Mouse (Mus musculus): ENCODE results near the gene Tmem198b.

Tmem198b gene

GRCm38 (mm10) chr10:128801981-128802495, 2.1 kb downstream of the Tmem198b start:
- CTCF ChIA-PET, result no interaction called here

- CTCF ChIA-PET, result no interaction called here
Measured at GRCm38 (mm10) chr10:128798676-128799075, 5.5 kb downstream of the Tmem198b start.

- CTCF ChIA-PET, result no interaction called here
Measured at GRCm38 (mm10) chr10:128795581-128795980, 8.6 kb downstream of the Tmem198b start.

- CTCF ChIA-PET, result no interaction called here
Measured at GRCm38 (mm10) chr10:128794391-128794790, 9.8 kb downstream of the Tmem198b start.

- CTCF ChIA-PET, result no interaction called here
Measured at GRCm38 (mm10) chr10:128793258-128793657, 10.9 kb downstream of the Tmem198b start.

GRCm38 (mm10) chr10:128792041-128792440, 12.1 kb downstream of the Tmem198b start:
- CTCF ChIA-PET, result interaction anchor here (0.6 kb wide), 2 partner anchors 44 to 91 kb away, joined by 3 to 9 read pairs; no protein-coding TSS in a partner anchor

GRCm38 (mm10) chr10:128790398-128791124, 13.6 kb downstream of the Tmem198b start, which contains the start of gene Mmp19:
Gene Mmp19, plus strand, starts transcription at chr10:128790910.
- CTCF ChIA-PET, result no interaction called here

- CTCF ChIA-PET, result no interaction called here
Measured at GRCm38 (mm10) chr10:128780200-128780599, 24.0 kb downstream of the Tmem198b start.

- CTCF ChIA-PET, result no interaction called here
Measured at GRCm38 (mm10) chr10:128779011-128779795, 25.0 kb downstream of the Tmem198b start.

- CTCF ChIA-PET, result no interaction called here
Measured at GRCm38 (mm10) chr10:128778441-128778840, 25.7 kb downstream of the Tmem198b start.

GRCm38 (mm10) chr10:128773685-128774084, 30.5 kb downstream of the Tmem198b start:
- CTCF ChIA-PET, result interaction anchor here (0.6 to 0.7 kb wide), 3 partner anchors 121 to 1674 kb away, joined by 3 to 8 read pairs (median 7); no protein-coding TSS in a partner anchor

GRCm38 (mm10) chr10:128772895-128773294, 31.3 kb downstream of the Tmem198b start:
- CTCF ChIA-PET, result interaction anchor here (0.7 kb wide), 2 partner anchors 122 to 1673 kb away, joined by 7 to 8 read pairs; no protein-coding TSS in a partner anchor

All from spleen, embryonic (tissue).